Mouse (Mus musculus): ENCODE measurements at regions not wholly inside any gene's neighbourhood (a gene's known extent, or its start where the extent isn't known, plus 50 kb on each side); places are given as distances from the start of the nearest gene placed in this dataset.

GRCm38 (mm10) chr15:89940591-89940990, 98.9 kb upstream of the Syt10 start:
- in situ Hi-C loops (cut with MboI, MseI): no loop called here

DNA sequence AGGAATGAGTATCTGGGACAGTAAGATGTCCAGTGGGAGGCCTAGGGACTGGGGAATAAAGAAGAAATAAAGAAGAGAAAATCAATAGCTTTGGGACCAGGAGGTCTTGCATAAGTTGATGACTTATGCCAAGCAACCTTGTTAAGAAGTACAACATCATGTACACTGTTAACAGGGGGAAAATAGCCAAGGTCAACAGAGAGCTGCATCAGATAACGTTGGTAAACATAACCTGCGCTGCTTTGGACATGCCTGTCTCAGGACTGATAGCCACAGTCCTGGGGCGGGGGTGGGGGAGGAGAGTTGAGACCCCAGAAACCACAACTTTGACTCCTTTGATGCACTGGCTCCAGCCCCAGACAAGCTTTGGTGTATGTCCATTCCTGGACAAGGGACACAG, 90.7 kb upstream of the Syt10 start:
- in situ Hi-C loops (cut with MboI, MseI): no loop called here

- in situ Hi-C loops (cut with MboI, MseI): no loop called here
Observed at GRCm38 (mm10) chr15:89915587-89915986, 73.9 kb upstream of the Syt10 start.

DNA sequence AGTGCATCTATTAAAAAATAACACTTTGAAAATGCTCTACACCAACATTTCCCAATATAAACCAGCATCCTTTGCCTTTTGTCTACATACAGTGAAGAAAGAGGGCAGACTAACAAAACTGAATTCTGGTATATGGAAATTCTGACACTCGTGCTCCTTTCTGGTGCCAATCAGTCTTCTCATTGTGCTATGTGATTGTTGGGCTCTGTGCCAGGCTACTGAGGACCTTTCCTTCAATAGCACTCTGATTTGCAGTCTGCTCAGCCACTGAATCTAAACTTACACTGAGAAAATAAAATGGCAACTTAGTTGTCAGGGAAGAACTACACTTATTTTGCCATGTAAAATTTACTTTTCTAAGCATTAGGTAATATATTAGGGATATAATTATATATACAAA, 61.4 kb upstream of the Syt10 start:
- in situ Hi-C loops (cut with MboI, MseI): no loop called here

- in situ Hi-C loops (cut with MboI, MseI): loop anchor here in 1 of 2 experiments (10.0 kb wide), 1 partner anchor 1939 kb away; no protein-coding TSS in a partner anchor
Observed at GRCm38 (mm10) chr15:89893668-89894067, 52.0 kb upstream of the Syt10 start.
